Mouse (Mus musculus) neural tube, embryonic 15.5 days (tissue): ENCODE results near the gene Mettl4. TPM values are rescaled to one million over a fixed set of nuclear protein-coding genes. Genes with fewer than 3 reads are reported as not detected.
"Not testable (repeated sequence)": the region's sequence is repeated elsewhere in the genome, so short reads cannot be mapped to it uniquely, and the experiment has no call there.

Source experiments
- ATAC-seq: fragments of 200-750 bp; cut with Nextera tagmentation; 2 replicates; pipeline ENCODE4 v1.8.0; 2017; ENCODE audit warnings: mild to moderate bottlenecking, moderate TSS enrichment, moderate library complexity; ENCODE audit not compliant: low FRiP score
- H3K27ac ChIP-seq: fragments of 300-500 bp; sonication (generic); replicated peaks from 2 replicates; pipeline ENCODE4 v1.5.1; 2015; ENCODE audit warnings: mild to moderate bottlenecking, inconsistent platforms
- H3K27me3 ChIP-seq: fragments of 300-500 bp; sonication (generic); replicated peaks from 2 replicates; pipeline ENCODE4 v1.6.1; 2015; ENCODE audit warnings: inconsistent platforms
- H3K36me3 ChIP-seq: fragments of 300-500 bp; sonication (generic); 2 replicates; pipeline ENCODE4 v1.6.1; 2015; ENCODE audit warnings: inconsistent platforms
- H3K4me1 ChIP-seq: fragments of 300-500 bp; sonication (generic); 2 replicates; pipeline ENCODE4 v1.6.1; 2015; ENCODE audit warnings: inconsistent platforms
- H3K4me2 ChIP-seq: fragments of 300-500 bp; sonication (generic); 2 replicates; pipeline ENCODE4 v1.6.1; 2015; ENCODE audit warnings: inconsistent platforms, mild to moderate bottlenecking, moderate library complexity
- H3K4me3 ChIP-seq: fragments of 300-500 bp; sonication (generic); replicated peaks from 2 replicates; pipeline ENCODE4 v1.5.1; 2015; ENCODE audit warnings: mild to moderate bottlenecking, inconsistent platforms
- H3K9ac ChIP-seq: fragments of 300-500 bp; sonication (generic); replicated peaks from 2 replicates; pipeline ENCODE4 v1.6.1; 2015; ENCODE audit warnings: mild to moderate bottlenecking, inconsistent platforms
- H3K9me3 ChIP-seq: fragments of 300-500 bp; sonication (generic); replicated peaks from 2 replicates; pipeline ENCODE4 v1.6.1; 2016; ENCODE audit warnings: inconsistent platforms
- WGBS: fragments of 180-500 bp; shearing (Covaris S2); methylation state at CpG from one replicate; pipeline ENCODE4 v1.1.7; 2015; ENCODE audit warnings: mixed read lengths; 5-methylcytosine and 5-hydroxymethylcytosine counted together
- polyA plus RNA-seq: library from polyadenylated mRNA; unstranded; fragments of >200 nt; fragmentation: Nextera tagmentation; extraction: Ambion mirVana; gene quantifications from 2 replicates; pipeline ENCODE4 v1.2.1, GENCODE M21; 2015

Gene Mettl4
- polyA plus RNA-seq = 15.9 and 17.2 TPM in 2 replicates

DNA sequence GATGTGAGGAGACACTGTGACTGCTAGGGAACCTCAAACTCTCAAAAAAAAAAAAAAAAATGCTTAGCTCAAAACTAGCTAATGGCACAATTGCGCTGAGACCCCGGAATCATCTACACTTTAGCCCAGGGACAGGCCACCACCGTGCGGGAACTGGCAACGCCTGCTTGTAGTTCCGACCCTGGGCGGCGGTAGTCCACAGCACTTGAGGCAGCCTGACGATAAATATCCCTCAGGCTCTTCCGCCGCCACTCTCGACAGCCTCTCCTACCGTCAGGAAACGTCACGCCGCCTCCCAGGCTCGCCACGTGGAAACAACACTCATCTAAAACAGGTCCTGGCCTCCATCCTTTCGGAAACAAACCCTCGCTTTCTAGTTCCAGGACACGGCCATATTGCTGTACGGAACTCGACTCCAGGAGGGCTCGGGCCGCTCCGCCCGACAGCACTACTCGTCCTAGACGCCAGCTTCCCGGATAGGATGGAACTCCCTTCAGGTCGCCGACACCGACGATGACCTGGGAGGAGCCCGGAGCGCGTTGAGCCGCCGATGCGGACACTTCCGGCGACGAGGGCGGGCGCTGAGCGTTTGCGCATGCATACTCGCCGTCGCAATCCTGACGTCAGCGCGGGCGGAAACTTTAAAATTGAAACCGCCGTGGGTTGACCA lies at the start of gene Mettl4:
Gene Mettl4, minus strand, starts transcription at position 554 of the 670 bp plus-strand sequence.
- peak within 1 kb of the TSS; percentile 63 for H3K9ac ChIP-seq
- H3K36me3 ChIP-seq = no peaks in the 10 kb centered on the region
- H3K4me1 ChIP-seq = peaks cover 22% of the 10 kb centered on the region
- H3K27ac ChIP-seq = peak within 1 kb of the TSS; percentile 93
- peak; percentile 98 for ATAC-seq
- no peaks in the 10 kb centered on the region for H3K9me3 ChIP-seq
- no peaks in the 10 kb centered on the region for H3K27me3 ChIP-seq
- peak within 1 kb of the TSS; percentile 80 for H3K4me2 ChIP-seq
- H3K4me3 ChIP-seq = peak within 1 kb of the TSS; percentile 59
- WGBS = under 1% methylated on average over 56 of the region's 56 CpGs

- H3K9ac ChIP-seq = no peak overlapping the region
- H3K27me3 ChIP-seq = no peaks in the 10 kb centered on the region
- H3K27ac ChIP-seq = no peak overlapping the region
- ATAC-seq = no peak
- H3K4me3 ChIP-seq = no peak overlapping the region
- WGBS = 90% methylated on average over 2 of the region's 2 CpGs
- peaks cover 5% of the 10 kb centered on the region; the same call in 1 of the 2 replicates for H3K36me3 ChIP-seq
- no peaks in the 10 kb centered on the region for H3K9me3 ChIP-seq
- H3K4me1 ChIP-seq = no peaks in the 10 kb centered on the region
- no peak overlapping the region for H3K4me2 ChIP-seq
Measured at GRCm38 (mm10) chr17:94778871-94779482, 29.2 kb upstream of the Mettl4 start.

DNA sequence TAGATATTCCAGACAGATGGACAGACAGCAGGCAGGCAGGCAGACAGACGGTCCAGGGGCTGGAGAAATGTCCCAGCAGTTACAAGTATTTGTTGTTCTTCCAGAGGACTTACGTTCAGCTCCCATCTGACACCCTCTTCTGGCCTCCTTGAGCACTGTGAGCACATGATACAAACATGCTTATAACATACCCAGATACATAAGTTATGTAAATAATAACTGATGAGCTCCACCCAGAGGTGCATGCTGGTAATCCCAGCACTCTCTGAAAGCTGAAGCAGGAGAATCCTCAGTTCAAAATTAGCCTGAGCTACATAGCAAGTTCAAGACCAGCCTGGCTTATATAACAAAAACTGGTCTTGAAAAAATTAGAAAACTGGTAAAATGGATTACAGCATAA lies 18.7 kb upstream of the Mettl4 start:
- H3K4me2 ChIP-seq = no peak overlapping the region
- no peaks in the 10 kb centered on the region for H3K9me3 ChIP-seq
- H3K27ac ChIP-seq = no peak overlapping the region
- 90% methylated on average over 2 of the region's 2 CpGs for WGBS
- no peaks in the 10 kb centered on the region for H3K4me1 ChIP-seq
- no peaks in the 10 kb centered on the region for H3K27me3 ChIP-seq
- ATAC-seq = no peak
- H3K4me3 ChIP-seq = no peak overlapping the region
- H3K36me3 ChIP-seq = no peaks in the 10 kb centered on the region
- no peak overlapping the region for H3K9ac ChIP-seq

DNA sequence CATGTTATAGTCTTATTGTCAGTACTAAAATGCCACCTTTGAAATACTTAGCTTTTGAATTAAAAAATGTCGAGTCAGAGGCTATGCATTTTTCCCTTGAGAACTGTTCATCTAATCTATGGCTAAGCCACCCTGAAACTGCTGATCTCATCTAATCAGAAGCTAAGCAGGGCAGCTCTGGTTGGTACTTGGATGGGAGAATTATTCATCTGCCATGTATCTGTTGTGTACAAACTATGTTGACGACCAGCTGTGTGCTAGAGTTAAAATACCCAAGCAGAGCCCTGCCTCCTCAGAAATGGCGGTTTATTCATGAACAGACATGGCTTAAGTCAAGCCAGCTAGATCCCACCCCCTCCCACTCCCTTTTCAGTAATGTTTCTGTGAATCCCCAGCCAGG lies 14.9 kb upstream of the Mettl4 start:
- Histone ChIP-seq H3K4me3 (no peak overlapping the region), H3K4me1 (no peaks in the 10 kb centered on the region), H3K4me2 (no peak overlapping the region), H3K9me3 (no peaks in the 10 kb centered on the region), H3K36me3 (no peaks in the 10 kb centered on the region), H3K9ac (no peak overlapping the region), H3K27ac (no peak overlapping the region), H3K27me3 (no peaks in the 10 kb centered on the region)
- WGBS = 88% methylated on average over 3 of the region's 3 CpGs
- ATAC-seq = no peak

DNA sequence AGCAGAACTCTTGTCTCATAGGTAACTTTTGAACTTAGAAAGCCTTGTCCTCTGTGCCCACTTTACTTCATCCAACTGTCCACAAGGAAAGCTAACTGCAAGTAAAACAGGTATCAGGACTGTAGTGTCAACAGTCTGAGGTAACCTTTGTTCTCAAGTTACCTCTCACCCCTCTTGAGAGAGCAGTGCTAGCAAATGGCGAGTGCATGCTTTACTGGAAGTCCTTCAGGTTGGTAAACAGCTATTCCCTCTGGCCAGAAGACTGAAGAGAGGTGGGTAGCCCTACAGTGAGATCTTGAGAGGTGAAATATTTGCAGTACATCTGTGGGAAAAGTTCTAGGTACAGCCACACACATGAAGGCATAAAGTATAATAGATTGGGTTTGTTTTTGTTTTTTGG lies 14.2 kb upstream of the Mettl4 start:
- no peak for ATAC-seq
- WGBS = 91% methylated on average over 1 of the region's 1 CpGs

DNA sequence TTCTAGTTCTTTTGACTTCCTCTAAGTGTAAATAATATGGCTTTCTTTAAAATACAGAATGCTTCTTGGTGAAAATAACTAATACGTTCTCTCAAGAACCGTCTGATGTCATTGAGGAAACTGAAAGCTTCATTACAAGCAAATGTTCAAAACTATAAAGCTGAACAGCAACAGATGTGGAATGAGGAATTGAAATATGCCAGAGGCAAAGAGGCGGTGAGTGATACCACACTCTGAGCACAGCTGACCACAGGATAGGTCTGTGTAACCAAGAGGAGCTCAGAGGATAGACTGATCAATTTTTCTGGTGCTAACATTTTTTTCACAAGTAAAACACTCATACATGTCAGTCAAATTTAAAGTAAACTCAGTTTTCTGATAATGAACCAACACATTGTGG lies 12.6 kb upstream of the Mettl4 start:
- H3K36me3 ChIP-seq = no peaks in the 10 kb centered on the region
- H3K27ac ChIP-seq = no peak overlapping the region
- no peak overlapping the region for H3K9ac ChIP-seq
- no peaks in the 10 kb centered on the region for H3K9me3 ChIP-seq
- no peak overlapping the region for H3K4me3 ChIP-seq
- no peak for ATAC-seq
- H3K4me1 ChIP-seq = no peaks in the 10 kb centered on the region
- 96% methylated on average over 3 of the region's 3 CpGs for WGBS
- no peaks in the 10 kb centered on the region for H3K27me3 ChIP-seq
- H3K4me2 ChIP-seq = no peak overlapping the region

More for the DNA sequence above, 14.2 kb upstream of the Mettl4 start:
- Histone ChIP-seq H3K36me3 (no peaks in the 10 kb centered on the region), H3K4me3 (no peak overlapping the region), H3K9ac (no peak overlapping the region), H3K9me3 (no peaks in the 10 kb centered on the region), H3K4me2 (no peak overlapping the region), H3K27me3 (no peaks in the 10 kb centered on the region), H3K27ac (no peak overlapping the region), H3K4me1 (no peaks in the 10 kb centered on the region)

DNA sequence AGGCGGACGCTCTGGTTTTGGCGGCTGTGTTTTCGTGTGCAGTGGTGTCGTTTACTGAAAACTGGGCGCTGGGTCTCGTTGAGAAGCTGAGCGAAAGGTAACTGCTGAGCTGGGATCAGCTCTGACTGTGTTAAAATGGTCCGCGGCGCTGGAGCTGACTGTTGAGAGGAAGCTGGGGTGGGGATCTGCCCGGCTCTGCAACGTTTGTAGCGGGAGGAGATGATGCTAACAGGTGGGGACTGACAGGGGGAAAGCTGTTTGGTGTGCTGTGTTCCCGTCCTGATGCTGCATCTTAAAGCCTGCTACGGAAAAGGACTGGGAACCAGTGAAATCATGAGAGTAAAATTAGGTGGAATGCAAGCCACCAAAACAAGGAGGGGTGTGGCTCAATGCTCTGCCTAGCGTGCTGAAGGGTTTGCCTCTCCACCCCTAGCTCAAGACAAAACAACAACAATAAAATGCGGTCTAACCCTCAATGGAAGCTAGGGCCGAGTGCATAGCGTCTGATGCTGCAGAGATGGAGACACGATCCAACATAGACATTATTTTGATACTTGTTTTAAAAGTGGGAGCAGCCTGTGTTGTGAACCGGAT lies 414 bp upstream of the Mettl4 start:
- peak overlapping the region; percentile 59 for H3K4me3 ChIP-seq
- H3K4me2 ChIP-seq = peak overlapping the region; percentile 80
- H3K36me3 ChIP-seq = no peaks in the 10 kb centered on the region
- H3K27me3 ChIP-seq = no peaks in the 10 kb centered on the region
- ATAC-seq = no peak; the same call in 1 of the 2 replicates
- peaks cover 22% of the 10 kb centered on the region for H3K4me1 ChIP-seq
- peak overlapping the region; percentile 93 for H3K27ac ChIP-seq
- no peaks in the 10 kb centered on the region for H3K9me3 ChIP-seq
- H3K9ac ChIP-seq = peak overlapping the region; percentile 63
- WGBS = under 1% methylated on average over 22 of the region's 22 CpGs

DNA sequence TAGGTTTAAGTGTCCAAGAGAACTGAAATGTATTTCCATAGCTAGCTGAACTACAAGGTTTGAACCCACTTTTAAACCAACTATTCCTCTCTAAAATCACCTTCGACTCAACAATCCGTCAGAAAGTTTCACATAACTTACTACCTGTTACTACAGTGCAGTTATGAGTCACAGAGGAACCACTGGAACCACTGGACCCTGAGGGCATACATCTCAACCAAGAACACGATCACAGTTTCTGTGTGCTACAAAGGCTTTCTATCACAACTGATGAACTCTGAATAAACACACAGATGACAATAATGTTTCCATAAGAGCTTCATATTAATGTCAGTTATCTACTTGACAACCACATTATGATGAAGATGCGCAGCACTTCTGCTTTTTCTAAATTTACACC lies 11.6 kb downstream of the Mettl4 start:
- 92% methylated on average over 4 of the region's 4 CpGs for WGBS
- no peaks in the 10 kb centered on the region for H3K9me3 ChIP-seq
- H3K27ac ChIP-seq = no peak overlapping the region

DNA sequence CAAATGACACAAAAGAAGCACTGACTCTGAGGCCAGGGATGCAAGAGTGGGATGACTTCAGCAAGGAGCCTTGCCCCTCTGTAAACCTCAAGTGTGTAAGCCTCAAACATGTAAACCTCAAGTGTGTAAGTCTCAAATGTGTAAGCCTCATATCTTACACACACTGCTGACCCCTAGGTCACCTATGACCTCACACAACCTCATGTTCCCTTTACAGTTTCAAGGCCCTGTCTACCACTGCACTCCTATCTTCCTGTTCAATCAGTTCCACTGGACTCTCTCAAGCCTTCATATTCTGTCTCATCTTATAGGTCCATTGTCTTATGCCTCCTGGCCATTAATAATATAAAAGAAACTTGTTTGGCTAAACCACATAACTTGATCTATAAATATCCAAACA lies 13.9 kb downstream of the Mettl4 start:
- Histone ChIP-seq H3K36me3 (peaks cover 14% of the 10 kb centered on the region), H3K4me2 (no peak overlapping the region), H3K9ac (no peak overlapping the region), H3K4me3 (no peak overlapping the region), H3K27ac (no peak overlapping the region), H3K9me3 (no peaks in the 10 kb centered on the region), H3K4me1 (no peaks in the 10 kb centered on the region), H3K27me3 (no peaks in the 10 kb centered on the region)
- ATAC-seq = no peak

More for the DNA sequence above, 11.6 kb downstream of the Mettl4 start:
- Histone ChIP-seq H3K4me1 (no peaks in the 10 kb centered on the region), H3K9ac (no peak overlapping the region), H3K36me3 (peaks cover 11% of the 10 kb centered on the region), H3K27me3 (no peaks in the 10 kb centered on the region), H3K4me2 (no peak overlapping the region), H3K4me3 (no peak overlapping the region)
- ATAC-seq = no peak

DNA sequence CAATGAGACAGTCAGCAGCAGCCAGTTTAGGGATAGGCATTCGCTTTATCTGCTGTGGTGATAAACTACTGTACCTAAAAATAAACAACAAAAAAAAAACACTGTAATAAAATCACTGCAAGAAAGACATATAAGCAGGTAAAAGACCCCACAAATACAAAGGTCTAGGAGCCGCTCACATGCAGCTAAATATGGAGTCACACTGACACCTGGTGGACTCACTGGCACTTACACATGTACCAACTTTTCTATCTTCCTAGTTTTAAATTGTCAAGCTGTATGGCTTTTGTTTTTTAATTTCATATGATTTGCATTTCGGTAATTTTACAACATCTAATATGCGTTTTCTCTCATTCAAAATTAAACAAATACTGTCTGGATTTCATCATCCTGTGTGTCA lies 14.4 kb downstream of the Mettl4 start:
- WGBS = 75% methylated on average over 4 of the region's 4 CpGs
- H3K4me2 ChIP-seq = no peak overlapping the region
- no peaks in the 10 kb centered on the region for H3K27me3 ChIP-seq
- no peak for ATAC-seq
- H3K9me3 ChIP-seq = no peaks in the 10 kb centered on the region
- no peaks in the 10 kb centered on the region for H3K4me1 ChIP-seq
- H3K4me3 ChIP-seq = no peak overlapping the region
- no peak overlapping the region for H3K27ac ChIP-seq
- peaks cover 14% of the 10 kb centered on the region for H3K36me3 ChIP-seq
- no peak overlapping the region for H3K9ac ChIP-seq

- H3K27ac ChIP-seq, H3K4me3 ChIP-seq, H3K27me3 ChIP-seq, ATAC-seq, H3K36me3 ChIP-seq, H3K4me1 ChIP-seq, H3K4me2 ChIP-seq, H3K9me3 ChIP-seq, H3K9ac ChIP-seq: not testable (repeated sequence)
- 34% methylated on average over 2 of the region's 2 CpGs for WGBS
Measured at GRCm38 (mm10) chr17:94730416-94730815, 19.4 kb downstream of the Mettl4 start.

DNA sequence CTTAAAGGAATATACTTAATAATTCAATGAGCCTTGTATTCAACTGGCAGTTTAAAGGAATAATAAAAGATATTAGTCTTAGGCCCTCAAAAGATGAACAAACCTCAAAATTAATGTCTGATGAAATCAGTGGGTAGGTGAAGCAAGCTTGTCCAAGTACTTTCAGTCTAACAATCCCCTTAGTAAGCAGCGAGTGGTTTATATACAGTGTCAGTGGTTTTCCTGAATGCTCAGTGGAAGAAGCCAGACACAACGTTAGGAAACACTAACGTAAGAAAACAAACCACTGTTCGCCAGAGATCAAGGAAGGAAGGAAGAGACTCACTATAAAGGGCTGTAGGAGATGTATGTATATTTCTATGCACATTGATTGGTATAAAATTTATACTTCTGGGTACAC lies 23.1 kb downstream of the Mettl4 start:
- H3K36me3 ChIP-seq = no peaks in the 10 kb centered on the region
- H3K27me3 ChIP-seq = no peaks in the 10 kb centered on the region
- 91% methylated on average over 4 of the region's 4 CpGs for WGBS

More for the DNA sequence above, 23.1 kb downstream of the Mettl4 start:
- Histone ChIP-seq H3K27ac (no peak overlapping the region), H3K9ac (no peak overlapping the region), H3K4me1 (no peaks in the 10 kb centered on the region), H3K9me3 (no peaks in the 10 kb centered on the region), H3K4me2 (no peak overlapping the region), H3K4me3 (no peak overlapping the region)
- no peak for ATAC-seq
